Mouse (Mus musculus): ENCODE measurements around the gene Fkbp15. TPM values are rescaled to one million over a fixed set of nuclear protein-coding genes. Genes with fewer than 3 reads are reported as not detected.

Fkbp15 gene
- 22.5 TPM for polyA plus RNA-seq (2021)

GRCm38 (mm10) chr4:62360088-62360804, at the start of gene Fkbp15, which contains the start of gene Slc31a1:
Gene Fkbp15 (minus strand): TSS chr4:62360548.
Gene Slc31a1 (plus strand): TSS chr4:62360727.
- no peaks in the 10 kb centered on the region for H3K27me3 ChIP-seq
- no peak for TF ChIP-seq CTCF (IDR thresholded peaks at IDR 0.05)
- ChIA-PET POLR2A (no interaction called here), CTCF (interaction anchor here (1.3 to 3.3 kb wide), 3 partner anchors 10 to 47 kb away, joined by 3 to 10 read pairs (median 6); partner anchors contain the start of genes Cdc26 and Prpf4)
- in situ Hi-C loops (cut with MboI; ENCODE audit: low pct_unique_long_range_greater_than_20kb) = no loop called here
- peak; percentile 95 for DNase-seq (ENCODE audit: low read depth, low spot score)
- peak; percentile 98 for ATAC-seq

GRCm38 (mm10) chr4:62409615-62410014, 49.3 kb upstream of the Fkbp15 start:
- in situ Hi-C loops (cut with MboI; ENCODE audit: low pct_unique_long_range_greater_than_20kb) = loop anchor here (5.0 kb wide), 1 partner anchor 98 kb away; no protein-coding TSS in a partner anchor
- TF ChIP-seq CTCF (IDR thresholded peaks at IDR 0.05) = no peak
- POLR2A ChIA-PET = no interaction called here
- ATAC-seq = no peak
- CTCF ChIA-PET = no interaction called here
- H3K27me3 ChIP-seq = no peaks in the 10 kb centered on the region
- DNase-seq (ENCODE audit: low read depth, low spot score) = no peak

- POLR2A ChIA-PET = interaction anchor here (0.8 to 2.0 kb wide), 4 partner anchors 25 to 116 kb away, joined by 3 to 4 read pairs (median 3); no protein-coding TSS in a partner anchor
- DNase-seq (ENCODE audit: low read depth, low spot score) = peak; percentile 82
- in situ Hi-C loops (cut with MboI; ENCODE audit: low pct_unique_long_range_greater_than_20kb) = loop anchor here (5.0 kb wide), 1 partner anchor 99 kb away; no protein-coding TSS in a partner anchor
- no peaks in the 10 kb centered on the region for H3K27me3 ChIP-seq
- peak; percentile 93 for ATAC-seq
- no peak for TF ChIP-seq CTCF (IDR thresholded peaks at IDR 0.05)
- CTCF ChIA-PET = interaction anchor here (1.9 to 2.2 kb wide), 2 partner anchors 11 to 48 kb away, joined by 6 to 10 read pairs; partner anchors contain the start of genes Fkbp15 and Slc31a1
Measured at GRCm38 (mm10) chr4:62408601-62409282, 48.4 kb upstream of the Fkbp15 start, which contains the start of the genes Cdc26 and Prpf4. Gene Cdc26 (minus strand): TSS chr4:62408642. Gene Prpf4 (plus strand): TSS chr4:62408797.

GRCm38 (mm10) chr4:62407730-62408582, 47.6 kb upstream of the Fkbp15 start:
- no peaks in the 10 kb centered on the region for H3K27me3 ChIP-seq
- CTCF ChIA-PET = interaction anchor here (0.7 to 2.2 kb wide), 8 partner anchors 9 to 157 kb away, joined by 3 to 10 read pairs (median 4); partner anchors contain the start of genes Fkbp15 and Slc31a1
- DNase-seq (ENCODE audit: low read depth, low spot score) (peak; percentile 42), ATAC-seq (peak; percentile 59)
- in situ Hi-C loops (cut with MboI; ENCODE audit: low pct_unique_long_range_greater_than_20kb) = loop anchor here (5.0 kb wide), 1 partner anchor 99 kb away; no protein-coding TSS in a partner anchor
- POLR2A ChIA-PET = interaction anchor here (0.8 to 2.0 kb wide), 6 partner anchors 26 to 117 kb away, joined by 3 to 6 read pairs (median 4); no protein-coding TSS in a partner anchor
- TF ChIP-seq CTCF (IDR thresholded peaks at IDR 0.05) = no peak

GRCm38 (mm10) chr4:62406133-62406532, 45.8 kb upstream of the Fkbp15 start:
- ChIA-PET POLR2A (no interaction called here), CTCF (interaction anchor here (1.1 kb wide), 1 partner anchor 9 kb away, joined by 3 read pairs; no protein-coding TSS in a partner anchor)
- no peak for TF ChIP-seq CTCF (IDR thresholded peaks at IDR 0.05)
- in situ Hi-C loops (cut with MboI; ENCODE audit: low pct_unique_long_range_greater_than_20kb) = loop anchor here (5.0 kb wide), 1 partner anchor 101 kb away; no protein-coding TSS in a partner anchor
- no peaks in the 10 kb centered on the region for H3K27me3 ChIP-seq
- DNase-seq (ENCODE audit: low read depth, low spot score) (no peak), ATAC-seq (no peak)

GRCm38 (mm10) chr4:62398956-62399355, 38.6 kb upstream of the Fkbp15 start:
- in situ Hi-C loops (cut with MboI; ENCODE audit: low pct_unique_long_range_greater_than_20kb) = no loop called here
- ChIA-PET POLR2A (no interaction called here), CTCF (interaction anchor here (1.6 kb wide), 1 partner anchor 9 kb away, joined by 5 read pairs; no protein-coding TSS in a partner anchor)
- TF ChIP-seq CTCF (IDR thresholded peaks at IDR 0.05) = no peak
- DNase-seq (ENCODE audit: low read depth, low spot score) (peak; percentile 28), ATAC-seq (no peak)
- H3K27me3 ChIP-seq = no peaks in the 10 kb centered on the region

- no peaks in the 10 kb centered on the region for H3K27me3 ChIP-seq
- no peak for TF ChIP-seq CTCF (IDR thresholded peaks at IDR 0.05)
- DNase-seq (ENCODE audit: low read depth, low spot score) (no peak), ATAC-seq (no peak)
- ChIA-PET POLR2A (interaction anchor here (0.7 kb wide), 1 partner anchor 98 kb away, joined by 3 read pairs; no protein-coding TSS in a partner anchor), CTCF (interaction anchor here (0.7 to 1.9 kb wide), 3 partner anchors 8 to 31 kb away, joined by 3 to 6 read pairs (median 3); partner anchors contain the start of genes Cdc26 and Prpf4)
- in situ Hi-C loops (cut with MboI; ENCODE audit: low pct_unique_long_range_greater_than_20kb) = no loop called here
Measured at GRCm38 (mm10) chr4:62397616-62398365, 37.4 kb upstream of the Fkbp15 start.

- H3K27me3 ChIP-seq = no peaks in the 10 kb centered on the region
- no peak for TF ChIP-seq CTCF (IDR thresholded peaks at IDR 0.05)
- in situ Hi-C loops (cut with MboI; ENCODE audit: low pct_unique_long_range_greater_than_20kb) = no loop called here
- ATAC-seq (no peak), DNase-seq (ENCODE audit: low read depth, low spot score) (no peak)
- CTCF ChIA-PET = no interaction called here
- POLR2A ChIA-PET = no interaction called here
Measured at GRCm38 (mm10) chr4:62395806-62396205, 35.5 kb upstream of the Fkbp15 start.

GRCm38 (mm10) chr4:62393459-62393858, 33.1 kb upstream of the Fkbp15 start:
- DNase-seq (ENCODE audit: low read depth, low spot score) (no peak), ATAC-seq (no peak)
- H3K27me3 ChIP-seq = no peaks in the 10 kb centered on the region
- ChIA-PET POLR2A (no interaction called here), CTCF (interaction anchor here (1.7 kb wide), 1 partner anchor 12 kb away, joined by 5 read pairs; no protein-coding TSS in a partner anchor)
- in situ Hi-C loops (cut with MboI; ENCODE audit: low pct_unique_long_range_greater_than_20kb) = no loop called here
- no peak for TF ChIP-seq CTCF (IDR thresholded peaks at IDR 0.05)
